Mouse (Mus musculus) monocyte, adult 5-6 weeks (primary cell): Measurements from ENCODE around the gene Fam104a. TPM values are rescaled to one million over a fixed set of nuclear protein-coding genes. Genes with fewer than 3 reads are reported as not detected.
"Not testable (repeated sequence)": the region's sequence is repeated elsewhere in the genome, so short reads cannot be mapped to it uniquely, and the experiment has no call there.

ENCODE experiments used
- ATAC-seq: fragments of 153-309, 156-312 bp; replicated peaks from 2 replicates; pipeline ENCODE4 v1.8.0; 2017; ENCODE audit warnings: mild to moderate bottlenecking; ENCODE audit not compliant: low TSS enrichment, insufficient number of reproducible peaks, severe bottlenecking, poor library complexity, low FRiP score
- total RNA-seq: library from RNA; stranded (forward); fragments of 200-1000, 200-491, 200-594 nt; gene quantifications from 3 replicates; pipeline ENCODE4 v1.2.3, GENCODE M21; 2017

Gene Fam104a
- total RNA-seq, 1 experiment from 2014 or later: 17.2 TPM

DNA sequence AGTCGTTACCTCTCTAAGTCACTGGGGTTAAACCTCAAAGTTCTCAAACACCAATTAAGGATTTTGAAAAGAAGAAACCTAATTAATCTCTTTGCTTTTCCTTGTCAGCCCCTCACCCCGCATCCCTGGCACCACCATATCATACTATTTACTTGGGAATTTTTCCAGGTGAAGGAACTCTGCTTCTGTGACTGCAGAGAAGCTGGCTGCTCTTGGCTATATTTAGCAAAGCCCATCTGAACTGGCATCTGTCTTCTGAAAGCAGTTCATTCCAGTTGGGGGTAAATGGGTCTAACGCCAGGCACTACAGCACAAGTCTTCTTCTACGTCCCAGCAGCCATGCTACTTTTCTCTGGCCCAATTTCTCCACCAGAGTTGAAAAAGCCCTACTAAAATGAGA lies 10.3 kb downstream of the Fam104a start:
- ATAC-seq: no peak

DNA sequence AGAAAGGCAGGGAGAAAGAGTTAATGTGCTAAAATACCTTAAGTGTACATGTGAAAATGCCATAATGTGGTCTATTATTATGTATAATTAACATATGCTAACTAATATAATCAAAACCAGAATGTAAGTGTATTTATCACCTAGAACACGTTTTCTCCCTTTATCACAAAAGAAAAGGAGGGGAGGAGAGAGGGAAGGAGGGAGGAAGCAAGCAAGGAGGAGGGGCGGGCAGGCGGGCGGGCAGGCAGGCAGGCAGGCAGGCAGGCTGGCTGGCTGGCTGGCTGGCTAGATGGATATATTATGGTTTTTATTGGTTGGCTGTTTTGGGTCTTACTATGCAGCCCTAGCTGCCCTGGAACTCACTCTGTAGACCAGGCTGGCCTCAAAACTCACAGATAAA lies 14.2 kb downstream of the Fam104a start:
- no peak for ATAC-seq

DNA sequence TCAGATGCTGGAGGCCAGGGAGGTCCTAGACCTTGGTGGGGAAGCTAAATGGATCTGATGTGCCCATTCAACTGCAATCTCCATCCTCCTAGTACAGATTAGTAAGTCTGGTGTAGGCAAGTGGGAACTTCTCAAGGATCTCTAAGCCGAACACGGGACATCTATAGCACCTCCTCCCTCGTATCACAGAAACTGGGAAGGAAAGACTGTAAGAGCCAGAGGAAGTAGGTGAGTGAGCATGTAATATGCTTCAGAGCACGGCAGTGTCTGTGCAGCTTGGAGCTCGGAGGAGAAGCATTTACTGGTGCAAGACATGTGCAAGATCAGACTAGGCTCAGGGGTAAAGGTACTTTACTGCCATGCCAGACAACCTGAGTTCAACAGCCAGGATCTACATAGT lies 15.1 kb downstream of the Fam104a start:
- ATAC-seq: no peak

DNA sequence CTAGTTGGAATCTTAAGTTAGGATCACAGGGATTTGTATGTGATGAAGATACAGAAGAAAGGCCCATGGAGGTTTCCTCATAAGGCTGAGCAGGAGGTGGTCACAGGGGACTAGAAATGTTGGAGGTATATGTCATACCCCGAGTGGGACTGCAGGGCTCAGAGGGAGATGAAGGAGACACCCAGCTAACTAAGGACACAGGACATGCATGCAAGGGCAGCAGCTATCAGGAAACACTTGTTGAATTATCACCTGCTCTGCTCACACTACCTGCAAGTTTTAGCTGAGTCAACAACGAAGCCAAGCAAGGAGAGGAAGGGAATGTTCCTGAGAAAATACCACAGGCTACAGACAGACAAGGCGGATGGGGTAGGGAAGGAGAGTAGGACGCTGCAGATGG lies 16.3 kb downstream of the Fam104a start:
- ATAC-seq: no peak

DNA sequence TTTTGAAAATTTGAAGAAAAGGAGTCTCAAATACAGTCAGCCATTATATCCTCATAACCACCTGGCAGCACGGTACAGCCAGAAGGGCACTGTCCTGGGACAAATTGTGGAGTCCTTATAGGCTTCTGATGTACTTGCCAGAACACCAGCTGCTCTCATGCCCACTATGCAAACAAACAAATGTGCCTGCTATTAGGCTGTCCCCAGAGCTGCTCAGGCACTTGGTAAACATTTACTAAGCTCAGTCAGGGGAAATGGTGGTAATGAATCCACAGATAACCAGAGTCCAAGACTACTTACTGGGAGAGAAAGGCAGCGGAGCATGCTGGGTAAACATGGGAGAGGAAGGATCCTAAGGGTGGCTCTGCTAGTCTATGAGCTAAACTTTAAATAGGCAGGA lies 16.8 kb downstream of the Fam104a start:
- no peak for ATAC-seq

DNA sequence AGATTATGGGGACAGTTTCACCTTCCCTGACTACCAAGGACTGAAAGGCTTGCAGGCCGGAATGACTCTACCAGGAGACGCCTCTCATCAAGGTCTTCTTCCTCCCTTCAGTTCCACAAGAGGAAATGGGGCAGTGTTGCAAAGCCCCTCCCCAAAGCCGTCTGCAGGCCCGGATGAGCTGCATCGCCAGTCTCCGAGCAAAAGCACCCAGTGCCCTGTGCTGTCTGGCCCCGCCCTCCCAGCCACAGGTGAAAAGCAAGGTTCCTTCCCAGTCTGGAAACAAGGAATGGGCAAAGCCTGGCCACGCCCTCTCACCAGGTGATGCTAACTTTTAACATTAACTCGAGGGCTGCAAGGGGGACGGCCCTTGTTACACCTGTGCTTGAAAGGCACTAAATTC lies 17.3 kb downstream of the Fam104a start:
- ATAC-seq: no peak

DNA sequence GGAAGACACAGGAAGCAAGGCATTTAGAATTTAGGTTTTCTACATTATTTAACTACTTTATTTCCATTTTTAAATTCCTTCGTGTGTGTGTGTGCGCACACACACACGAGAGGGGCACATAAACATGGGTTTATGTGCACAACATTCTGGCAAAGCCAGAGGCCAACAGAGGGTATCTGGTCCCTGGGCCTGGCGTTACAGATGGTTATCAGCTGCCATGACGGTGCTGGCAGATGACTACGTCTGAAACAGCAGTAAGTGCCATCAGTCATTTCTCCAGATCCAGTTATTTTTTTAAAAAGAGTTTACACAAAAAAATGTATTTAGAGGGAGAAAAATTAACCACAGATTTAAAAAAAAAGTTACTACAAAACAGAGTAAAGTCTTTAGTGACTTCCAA lies 17.8 kb downstream of the Fam104a start:
- no peak for ATAC-seq

DNA sequence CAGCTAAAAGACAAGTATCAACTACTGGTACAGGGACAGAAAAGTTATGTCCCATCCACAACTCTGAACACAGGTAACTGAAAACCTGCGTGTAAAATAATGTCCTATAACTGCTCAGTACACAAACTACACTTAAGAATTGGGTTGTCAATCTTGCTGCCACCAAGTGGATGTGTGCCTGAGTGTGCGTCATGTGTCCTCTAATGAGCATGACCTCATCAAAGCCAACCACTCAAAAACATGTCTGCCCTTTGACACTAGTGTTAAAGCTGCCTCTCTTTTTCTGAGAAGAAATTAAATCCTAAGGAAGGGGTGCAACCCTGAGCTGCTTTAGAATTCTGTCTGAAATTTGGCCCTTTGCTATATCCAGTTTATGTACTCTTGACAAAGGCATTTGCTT lies 19.7 kb downstream of the Fam104a start:
- ATAC-seq: no peak

DNA sequence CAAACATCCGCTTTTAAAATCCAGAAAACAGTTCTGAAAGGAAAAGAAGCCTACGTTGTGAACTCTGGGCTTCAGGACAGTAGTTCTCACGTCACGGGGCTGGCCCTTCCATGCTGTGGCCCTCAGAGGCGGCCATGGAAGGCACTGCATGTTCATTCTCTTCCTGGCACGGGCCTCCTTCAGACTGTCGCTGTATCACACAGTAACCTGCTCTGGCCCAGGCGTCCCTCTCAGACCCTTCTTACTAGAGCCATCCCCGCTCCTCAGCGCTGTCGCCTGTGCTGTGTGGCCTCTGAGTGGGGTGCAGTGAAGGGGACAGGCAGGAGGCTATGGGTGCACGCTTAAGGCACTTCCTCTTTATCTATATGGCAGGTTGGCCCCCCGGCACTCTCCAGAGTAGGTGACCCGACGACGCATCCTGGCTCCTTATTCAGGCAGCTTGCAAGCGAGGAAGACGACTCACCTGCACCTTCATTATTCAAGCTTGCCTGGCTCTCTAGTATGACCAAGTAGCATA lies 22.1 kb downstream of the Fam104a start:
- no peak for ATAC-seq

DNA sequence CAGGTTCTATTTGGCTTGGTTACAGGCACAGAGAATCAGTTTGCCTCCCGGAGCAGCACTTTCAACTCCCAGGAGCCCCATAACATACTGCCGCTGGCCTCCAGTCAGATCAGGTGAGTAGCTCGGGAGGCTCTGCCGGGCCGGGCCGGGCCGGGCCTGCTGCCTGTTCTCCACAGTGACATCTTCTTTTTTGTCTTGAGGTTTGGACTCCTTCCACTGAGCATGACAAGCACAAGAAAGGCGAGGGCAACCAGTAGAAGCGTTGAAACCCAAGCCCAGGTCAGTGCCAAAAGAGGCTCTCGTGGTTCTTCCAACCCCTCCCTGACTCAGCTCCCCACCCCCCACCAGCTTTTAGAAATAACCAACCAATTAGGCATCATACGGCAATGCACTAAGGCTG lies 23.0 kb downstream of the Fam104a start:
- no peak for ATAC-seq

DNA sequence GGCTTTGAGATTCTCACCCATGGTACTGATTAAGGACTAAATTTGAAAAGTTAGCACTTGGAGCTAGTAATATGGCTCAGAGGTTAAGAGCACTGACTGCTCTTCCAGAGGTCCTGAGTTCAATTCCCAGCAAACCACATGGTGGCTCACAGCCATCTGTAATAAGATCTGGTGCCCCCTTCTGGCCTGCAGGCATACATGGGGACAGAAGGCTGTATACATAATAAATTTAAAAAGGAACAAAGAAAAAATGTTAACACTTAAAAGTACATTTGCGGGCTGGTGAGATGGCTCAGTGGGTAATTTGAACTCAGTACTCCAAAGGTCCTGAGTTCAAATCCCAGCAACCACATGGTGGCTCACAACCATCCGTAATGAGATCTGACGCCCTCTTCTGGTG lies 23.7 kb downstream of the Fam104a start:
- not testable (repeated sequence) for ATAC-seq

DNA sequence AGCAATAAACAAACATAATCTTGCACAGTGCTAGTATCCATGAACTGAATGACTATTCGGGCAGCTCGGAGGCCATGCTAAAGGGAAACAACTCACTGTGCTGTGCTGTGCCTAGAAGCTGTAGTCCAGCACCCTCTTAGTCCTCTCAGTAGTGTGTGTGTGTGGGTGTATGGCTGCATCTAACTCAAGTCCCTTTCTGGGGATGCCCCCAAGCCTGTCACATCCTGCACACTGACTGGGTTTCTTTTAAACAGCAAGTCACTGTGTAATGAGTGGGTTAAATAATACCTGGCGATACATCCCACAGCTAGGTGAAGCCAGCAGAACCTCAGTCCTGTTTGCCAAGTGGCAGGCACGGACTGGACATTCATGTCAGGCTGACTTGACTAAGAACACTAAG lies 25.2 kb downstream of the Fam104a start:
- ATAC-seq: no peak

DNA sequence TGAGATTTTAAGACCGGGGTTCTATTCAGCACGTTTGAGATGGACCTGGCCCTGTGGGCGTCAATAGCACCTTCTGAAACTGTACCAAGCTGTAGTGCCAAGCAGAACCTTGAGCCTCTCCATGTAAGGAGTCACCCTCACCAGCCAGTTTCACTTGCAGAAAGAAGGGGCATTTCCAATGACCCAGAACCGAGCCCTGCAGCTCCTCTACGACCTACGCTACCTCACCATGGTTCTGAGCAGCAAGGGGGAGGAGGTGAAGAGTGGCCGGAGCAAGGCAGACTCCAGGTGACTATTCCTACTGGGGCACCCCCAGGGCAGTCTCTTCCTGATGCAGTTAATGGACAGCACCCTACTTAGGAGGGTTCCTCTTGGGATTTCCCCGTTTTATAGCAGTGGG lies 25.6 kb downstream of the Fam104a start:
- ATAC-seq: no peak

DNA sequence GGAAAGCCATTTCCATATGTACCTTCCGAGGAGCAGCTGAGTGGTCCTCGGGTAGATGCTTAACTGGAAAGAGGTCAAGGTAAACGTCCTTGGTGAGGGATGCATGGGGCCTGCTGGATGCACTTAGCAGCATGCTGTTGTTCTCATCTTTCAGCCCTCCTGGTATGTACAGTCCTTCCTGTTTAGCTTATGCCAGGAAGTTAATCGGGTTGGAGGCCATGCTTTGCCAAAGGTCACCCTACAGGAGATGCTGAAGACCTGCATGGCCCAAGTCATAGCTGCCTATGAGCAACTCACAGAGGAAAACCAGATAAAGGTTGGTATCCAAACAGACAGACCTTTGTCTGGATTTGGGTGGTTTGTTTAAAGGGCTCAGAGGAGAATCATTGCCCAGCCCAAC lies 26.7 kb downstream of the Fam104a start:
- no peak for ATAC-seq

DNA sequence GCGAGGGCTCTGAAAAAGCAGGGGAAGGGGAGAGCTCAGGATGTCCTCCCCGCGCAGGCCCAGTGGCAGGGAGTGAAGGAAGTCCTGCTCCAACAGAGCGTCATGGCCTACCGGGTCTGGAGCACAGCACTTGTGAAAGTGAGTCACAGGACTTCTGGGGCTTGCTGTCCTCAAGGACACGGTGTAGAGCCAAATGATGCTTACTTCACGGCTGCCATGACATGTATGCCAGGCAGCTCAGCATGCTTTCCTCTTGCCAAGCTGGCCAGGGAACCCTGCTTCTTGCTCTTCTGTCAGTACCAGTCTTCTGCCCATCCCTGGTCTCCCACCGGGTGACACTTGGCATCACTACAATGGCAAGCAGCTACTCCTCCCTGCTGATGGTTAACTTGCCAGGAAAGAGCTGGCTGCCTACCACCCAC lies 27.4 kb downstream of the Fam104a start:
- no peak for ATAC-seq

DNA sequence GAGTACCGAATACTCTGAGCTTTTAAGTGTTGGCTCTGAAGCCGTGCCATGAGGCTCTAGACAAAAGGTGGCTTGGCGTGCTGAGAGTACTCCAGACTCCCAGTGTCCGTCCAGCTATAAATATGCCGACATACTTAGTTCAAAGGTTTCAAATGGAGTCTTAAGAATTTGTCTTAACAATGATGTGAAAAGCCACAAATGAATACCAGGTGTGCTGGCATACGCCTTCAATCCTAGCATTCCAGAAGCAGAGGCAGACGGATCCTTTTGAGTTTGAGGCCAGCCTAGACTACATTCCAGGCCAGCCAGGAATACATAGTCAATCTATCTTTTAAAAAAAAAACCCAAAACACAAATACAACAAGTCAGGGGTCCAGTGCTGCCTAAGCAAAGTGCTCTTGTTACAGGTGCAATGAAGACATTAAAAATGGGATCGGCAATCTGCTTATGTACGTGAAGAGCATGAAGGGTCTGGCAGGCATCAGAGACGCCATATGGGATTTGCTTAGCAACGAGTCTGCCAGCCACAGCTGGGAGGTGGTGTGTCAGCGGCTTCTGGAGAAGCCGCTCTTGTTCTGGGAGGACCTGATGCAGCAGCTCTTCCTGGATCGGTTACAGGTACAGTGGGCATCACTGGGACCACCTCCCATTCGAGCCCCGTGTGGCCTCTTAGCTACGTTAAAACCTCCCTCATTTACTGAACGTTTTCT lies 29.2 kb downstream of the Fam104a start:
- ATAC-seq: no peak

DNA sequence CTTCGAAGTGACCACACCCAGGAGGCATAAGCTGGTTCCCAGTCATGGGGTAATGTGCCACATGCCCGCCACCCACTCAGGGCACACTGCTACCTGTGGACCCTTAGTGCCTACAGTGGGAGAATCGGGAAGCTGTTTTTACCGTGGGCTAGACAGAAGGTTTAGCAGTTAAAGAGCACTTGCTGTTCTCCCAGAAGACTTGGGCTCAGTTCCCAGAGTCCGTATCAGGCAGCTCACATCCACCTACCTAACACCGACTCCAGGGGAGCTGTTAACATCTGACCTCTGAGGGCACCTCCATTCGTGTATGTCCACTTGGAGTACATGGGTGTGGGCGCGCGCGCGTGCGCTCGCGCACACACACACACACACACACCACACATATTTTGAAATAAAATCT lies 29.9 kb downstream of the Fam104a start:
- ATAC-seq: no peak

DNA sequence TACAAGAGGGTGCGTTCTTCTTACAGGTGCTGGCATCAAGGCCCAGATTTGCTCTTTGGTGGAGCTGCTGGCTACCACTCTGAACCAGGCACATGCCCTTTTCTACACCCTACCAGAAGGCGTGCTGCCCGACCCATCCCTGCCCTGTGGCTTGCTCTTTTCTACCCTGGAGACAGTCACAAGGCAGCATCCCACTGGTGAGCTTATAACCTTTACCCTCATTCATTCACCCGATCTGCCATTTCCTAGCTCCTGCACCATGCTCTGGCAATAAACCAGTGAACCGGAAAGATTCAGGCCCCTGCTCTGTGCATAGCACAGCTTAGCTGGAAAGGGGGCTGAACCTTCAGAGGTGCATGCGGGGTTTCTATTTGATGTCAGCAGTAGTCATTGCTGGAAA lies 31.4 kb downstream of the Fam104a start:
- no peak for ATAC-seq

DNA sequence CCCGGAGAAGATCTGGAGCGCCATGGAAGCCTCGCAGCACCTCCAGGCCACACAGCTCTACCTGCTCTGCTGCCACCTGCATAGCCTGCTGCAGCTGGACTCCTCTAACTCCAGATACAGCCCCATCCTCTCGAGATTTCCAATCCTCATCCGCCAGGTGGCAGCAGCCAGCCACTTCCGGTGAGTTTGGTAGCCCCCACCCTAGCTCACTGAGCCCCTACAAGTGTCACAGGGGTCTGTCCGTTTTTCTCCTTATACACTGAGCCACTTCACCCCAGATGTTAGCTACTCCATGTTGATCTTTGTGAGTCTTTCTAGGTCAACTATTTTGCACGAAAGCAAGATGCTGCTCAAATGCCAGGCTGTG lies 32.1 kb downstream of the Fam104a start:
- no peak for ATAC-seq

DNA sequence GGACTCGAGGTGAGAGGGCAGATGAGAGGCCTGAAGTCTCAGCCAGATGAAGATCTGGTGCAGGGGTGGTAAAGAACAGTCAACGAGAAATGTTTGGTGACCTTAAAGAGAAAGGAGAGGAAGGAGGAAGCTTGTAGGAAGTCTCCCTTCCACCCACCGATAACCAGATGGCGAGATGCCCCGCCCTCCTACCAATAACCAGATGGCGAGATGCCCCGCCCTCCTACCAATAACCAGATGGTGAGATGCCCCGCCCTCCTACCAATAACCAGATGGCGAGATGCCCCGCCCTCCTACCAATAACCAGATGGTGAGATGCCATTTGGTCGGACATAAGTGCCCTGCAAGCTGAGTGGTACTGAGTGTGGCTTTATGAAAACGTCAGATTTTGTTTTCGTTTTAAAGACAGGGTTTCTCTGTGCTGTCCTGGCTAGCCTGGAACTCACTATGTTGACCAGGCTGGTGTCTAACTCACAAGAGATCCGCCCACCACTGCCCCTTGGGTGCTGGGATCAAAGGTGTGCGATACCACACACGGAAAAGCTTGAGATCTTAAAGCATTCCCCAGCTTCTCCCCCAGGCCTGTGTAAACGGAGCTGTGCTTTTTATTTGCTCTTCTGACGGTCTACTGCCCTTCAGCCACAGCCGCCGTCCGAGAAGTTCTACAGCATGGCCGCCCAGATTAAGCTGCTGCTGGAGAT lies 32.6 kb downstream of the Fam104a start:
- no peak for ATAC-seq
